Mouse (Mus musculus) brain, embryonic 18.5 days (tissue): Measurements from ENCODE around the gene Faf1.

Experiments
- DNase-seq: peaks from one replicate; pipeline ENCODE4 v3.0.0-alpha.2; 2012; ENCODE audit warnings: low read depth, low spot score

Gene Faf1

DNA sequence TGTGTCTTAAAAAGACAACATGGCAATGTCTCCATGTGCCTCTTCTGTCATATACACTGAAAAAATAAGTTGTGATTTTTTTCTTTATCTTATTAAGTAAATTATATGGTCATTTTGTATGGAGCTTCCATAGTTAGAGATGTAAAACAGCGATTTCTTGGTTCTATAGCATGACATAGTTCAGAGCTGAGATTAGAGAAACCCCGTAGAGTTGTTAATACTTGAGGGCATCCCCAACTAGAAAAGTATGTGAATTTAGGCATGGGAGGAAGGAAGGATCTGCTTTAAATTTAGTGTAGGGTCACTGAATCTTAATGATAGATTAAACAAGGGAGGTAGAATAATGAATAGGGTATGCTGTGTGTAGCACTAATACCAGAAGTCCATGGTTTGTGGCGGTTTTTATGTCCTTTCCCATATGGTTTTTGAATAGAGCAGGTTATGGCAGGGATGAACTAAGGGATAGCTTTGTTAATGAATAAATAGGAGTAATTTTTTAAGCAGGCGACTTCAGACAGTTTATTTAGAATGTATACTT lies 106.3 kb downstream of the Faf1 start:
- no peak for DNase-seq

- no peak for DNase-seq
Observed at GRCm38 (mm10) chr4:109789347-109790001, 113.1 kb downstream of the Faf1 start.

DNA sequence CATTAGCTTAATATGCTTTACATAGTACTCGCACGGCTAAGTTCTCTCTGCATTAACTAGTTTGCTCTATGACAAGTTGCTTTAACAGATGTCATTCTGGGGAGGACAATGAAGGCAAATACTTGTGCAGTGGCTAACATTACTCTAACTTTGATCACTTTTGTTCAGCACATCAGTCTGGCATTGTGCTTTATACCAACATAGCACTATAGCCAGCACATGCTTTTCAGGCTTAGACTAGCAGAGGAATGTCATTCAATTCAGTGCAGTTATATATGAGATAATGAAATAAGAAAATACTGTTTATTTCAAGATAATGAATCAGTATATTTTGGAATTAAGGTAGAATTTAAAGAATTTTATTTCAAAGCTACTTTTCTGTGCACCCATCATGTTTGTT lies 115.9 kb downstream of the Faf1 start:
- DNase-seq, result no peak

- no peak for DNase-seq
Observed at GRCm38 (mm10) chr4:109793072-109793471, 116.7 kb downstream of the Faf1 start.

DNA sequence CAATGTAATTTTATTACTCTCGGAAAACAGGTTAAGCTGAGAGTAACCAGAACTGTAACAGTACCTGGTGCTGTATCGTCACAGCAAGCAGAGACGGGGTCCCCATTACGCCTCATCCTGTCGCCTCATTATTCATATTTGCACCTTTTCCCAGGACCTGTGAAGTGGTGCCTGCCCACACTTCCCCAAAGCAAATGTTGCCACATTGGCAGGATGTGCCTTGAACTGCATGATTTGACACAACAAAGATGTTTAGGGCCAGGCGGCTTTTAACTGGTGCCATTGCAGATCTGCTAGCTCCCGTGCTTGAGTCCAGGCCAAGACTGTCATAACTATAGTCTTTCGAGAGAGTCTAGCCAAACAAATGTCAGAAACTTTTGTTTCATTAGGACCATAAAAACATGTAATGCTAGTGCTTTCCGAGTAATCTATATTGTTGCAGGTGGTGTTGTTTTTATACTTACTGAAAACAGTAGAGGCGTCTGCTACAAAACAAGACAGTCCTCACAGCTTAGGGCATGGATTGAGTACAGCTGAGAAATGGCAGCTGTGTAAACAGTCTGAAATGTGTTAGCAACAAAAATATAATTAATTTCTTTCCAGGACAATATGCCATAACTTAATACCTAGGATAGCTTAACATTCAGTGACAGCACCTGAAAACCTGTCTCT lies 121.3 kb downstream of the Faf1 start:
- no peak for DNase-seq

DNA sequence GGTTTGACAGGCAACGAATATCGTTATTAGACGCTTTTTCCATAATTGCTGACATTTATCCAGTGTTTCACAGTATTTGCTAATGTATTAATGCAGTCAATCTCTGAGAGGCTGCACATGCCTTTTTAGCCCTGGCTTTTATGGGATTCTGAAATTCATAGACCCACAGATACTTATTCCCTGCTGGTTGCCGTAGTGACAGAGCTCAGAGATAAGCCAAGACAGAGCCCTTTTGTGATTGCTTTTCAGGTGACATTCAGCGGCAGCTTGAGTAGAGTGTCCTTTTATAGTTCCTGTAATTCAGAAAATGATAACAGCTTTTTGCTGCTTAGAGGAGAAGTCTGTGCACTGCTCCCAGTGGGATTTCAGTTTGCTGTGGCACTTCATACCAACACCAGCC lies 130.0 kb downstream of the Faf1 start:
- peak; percentile 18 for DNase-seq

DNA sequence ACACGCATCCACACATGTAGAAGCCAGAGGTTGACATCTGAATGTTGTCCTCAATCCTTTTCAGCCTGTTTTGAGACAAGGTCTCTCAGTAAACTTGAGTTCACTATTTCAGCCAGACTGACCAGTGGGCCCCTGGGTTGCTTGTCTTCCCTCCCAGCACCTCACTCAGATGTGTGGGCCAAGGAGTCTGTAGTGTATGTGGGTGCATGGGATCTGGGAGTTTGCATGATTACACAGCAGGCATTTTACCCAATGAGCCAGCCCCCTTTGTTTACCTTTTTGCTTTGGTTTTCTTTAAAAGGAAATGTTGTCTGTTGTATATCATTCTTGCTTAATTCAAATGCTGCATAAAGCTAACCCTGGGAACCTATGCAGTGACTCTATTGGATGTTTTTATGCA lies 138.8 kb downstream of the Faf1 start:
- DNase-seq, result no peak

DNA sequence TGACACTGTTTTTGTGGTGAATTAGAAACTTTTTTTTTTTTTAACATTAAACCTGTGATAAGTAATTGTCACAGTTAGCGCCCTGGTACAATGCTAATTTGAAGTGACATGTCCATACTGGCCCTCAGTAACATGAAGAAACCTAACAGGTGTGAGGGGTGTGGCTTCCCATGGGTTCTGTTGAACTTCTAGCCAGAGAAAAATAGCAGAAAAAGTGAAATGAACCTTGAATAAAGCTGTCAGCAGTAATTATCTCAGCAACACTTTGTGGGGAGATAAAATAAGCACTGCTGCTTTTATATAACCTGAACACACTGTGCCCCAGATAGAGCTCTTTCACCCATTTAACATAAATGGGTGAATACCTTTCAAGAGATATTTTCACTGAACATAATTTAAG lies 139.2 kb downstream of the Faf1 start:
- DNase-seq, result no peak

DNA sequence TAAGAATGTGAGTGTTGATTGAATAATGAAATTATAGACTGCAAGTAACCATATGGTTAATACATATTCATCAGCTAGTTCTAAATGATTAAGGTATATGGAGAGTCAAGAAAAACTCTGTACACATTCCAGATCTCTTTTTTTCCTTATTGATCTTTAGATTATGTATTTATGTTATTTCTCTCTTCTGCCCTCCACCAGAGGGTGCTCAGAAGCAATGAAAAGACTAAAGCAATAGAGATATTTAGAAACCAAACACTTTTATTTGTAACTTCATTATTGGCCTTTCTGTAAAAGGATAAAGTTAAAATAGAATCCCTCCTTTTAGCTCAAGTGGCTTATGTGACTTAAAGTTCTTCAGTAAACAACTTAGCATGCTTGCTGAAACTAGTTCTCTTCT lies 143.1 kb downstream of the Faf1 start:
- no peak for DNase-seq

- DNase-seq, result no peak
Observed at GRCm38 (mm10) chr4:109829800-109830199, 153.4 kb downstream of the Faf1 start.

GRCm38 (mm10) chr4:109857851-109858250 lies 181.5 kb downstream of the Faf1 start:
- DNase-seq, result no peak

DNA sequence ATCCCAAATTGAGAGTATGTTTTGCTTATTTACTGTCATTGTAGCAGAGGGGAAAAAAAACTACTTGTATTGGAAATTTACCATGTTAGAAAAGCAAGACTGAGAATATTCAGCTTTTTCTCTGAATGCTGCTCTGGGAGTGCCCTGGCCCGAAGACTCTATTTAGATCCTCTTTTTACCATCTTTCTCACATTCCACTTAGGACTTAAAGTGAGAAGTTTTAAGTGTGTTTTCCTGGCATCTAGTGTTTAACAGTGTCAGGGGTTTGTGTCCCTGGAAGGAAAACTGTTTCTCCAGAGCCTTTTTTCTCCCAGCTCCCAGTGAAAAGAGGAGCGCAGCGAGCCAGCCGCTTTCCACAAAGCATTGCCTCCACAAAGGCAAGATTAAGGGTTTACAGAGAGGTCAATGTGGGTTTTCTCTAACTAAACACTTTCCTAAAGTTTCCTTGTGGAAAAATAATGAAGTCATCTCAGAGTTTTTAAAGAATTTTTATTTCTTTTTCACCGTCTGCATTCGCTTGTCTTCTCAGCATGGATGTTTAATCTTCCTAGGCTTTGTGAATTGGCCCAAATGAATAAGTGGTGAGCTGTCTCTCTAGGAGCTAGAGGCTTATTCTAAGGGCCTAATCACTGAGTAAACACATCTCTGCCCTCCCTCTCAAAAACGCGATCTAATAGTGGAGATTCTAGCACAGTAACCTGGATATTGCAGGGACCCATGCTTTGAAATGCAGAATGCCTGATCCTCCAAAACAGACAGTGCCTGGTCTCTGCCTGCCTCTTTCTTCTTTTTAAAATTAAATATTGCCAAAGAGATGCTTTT lies 182.4 kb downstream of the Faf1 start:
- DNase-seq, result no peak

DNA sequence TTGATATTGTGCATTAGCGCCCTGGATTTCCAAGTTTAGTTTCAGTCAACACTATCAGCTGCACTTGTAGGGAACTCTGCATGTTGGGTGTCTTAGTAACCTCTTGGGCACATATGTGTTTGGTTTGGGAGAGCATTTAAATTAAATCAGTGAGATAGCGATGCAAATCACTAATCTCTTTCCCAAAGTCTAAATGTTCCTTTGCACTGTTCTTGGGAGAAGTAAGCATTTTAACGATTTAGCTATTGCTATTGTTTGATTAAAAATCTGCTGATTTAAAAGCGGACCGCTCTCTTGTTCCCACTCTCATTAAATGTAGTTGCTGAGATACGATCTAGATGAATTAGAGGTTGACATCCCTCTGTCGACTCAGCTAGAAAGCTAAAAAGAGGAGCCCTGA lies 183.0 kb downstream of the Faf1 start:
- no peak for DNase-seq

GRCm38 (mm10) chr4:109860256-109860655 lies 183.9 kb downstream of the Faf1 start:
- DNase-seq, result no peak

GRCm38 (mm10) chr4:109862271-109862670 lies 185.9 kb downstream of the Faf1 start:
- DNase-seq, result no peak

- no peak for DNase-seq
Observed at GRCm38 (mm10) chr4:109863021-109863420, 186.6 kb downstream of the Faf1 start.

GRCm38 (mm10) chr4:109868897-109869484 lies 192.6 kb downstream of the Faf1 start:
- DNase-seq, result no peak

GRCm38 (mm10) chr4:109884333-109884732 lies 207.9 kb downstream of the Faf1 start:
- no peak for DNase-seq

GRCm38 (mm10) chr4:109887856-109888357 lies 211.5 kb downstream of the Faf1 start:
- no peak for DNase-seq

- DNase-seq, result no peak
Observed at GRCm38 (mm10) chr4:109897810-109898566, 221.6 kb downstream of the Faf1 start.

DNA sequence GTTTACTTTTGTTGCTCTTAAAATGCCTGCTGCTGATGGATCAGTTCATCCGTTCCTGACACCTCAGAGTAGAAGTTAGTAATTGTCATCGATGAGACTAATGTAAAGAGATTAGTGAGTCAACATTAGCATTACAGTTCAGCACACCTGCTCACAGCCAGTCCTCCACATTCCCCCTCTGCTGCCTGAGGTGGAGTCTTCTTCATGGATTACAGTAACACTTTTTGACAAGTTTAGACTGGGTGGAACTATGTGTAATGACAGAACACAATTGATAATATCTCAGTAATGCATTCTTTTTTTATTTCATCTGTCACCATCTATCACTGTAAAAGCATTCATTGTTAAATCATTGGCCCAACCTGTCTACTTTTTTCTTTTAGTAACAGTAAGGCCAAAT lies 224.7 kb downstream of the Faf1 start:
- no peak for DNase-seq
